Mouse (Mus musculus) erythroblast, embryonic 14.5 days (primary cell): ENCODE data around the gene Igfbp6. TPM values are rescaled to one million over a fixed set of nuclear protein-coding genes. Genes with fewer than 3 reads are reported as not detected.

Experiments used
- H3K27me3 ChIP-seq: 2 replicates; pipeline ENCODE4 v1.6.1; 2012; ENCODE audit warnings: inconsistent platforms; ENCODE audit not compliant: control insufficient read depth
- H3K36me3 ChIP-seq: 2 replicates; pipeline ENCODE4 v1.6.1; 2012; ENCODE audit warnings: mild to moderate bottlenecking, inconsistent platforms; ENCODE audit not compliant: control insufficient read depth
- H3K4me1 ChIP-seq: 2 replicates; pipeline ENCODE4 v1.6.1; 2012; ENCODE audit warnings: inconsistent platforms; ENCODE audit not compliant: control insufficient read depth
- H3K4me3 ChIP-seq: replicated peaks from 2 replicates; pipeline ENCODE3; 2012; ENCODE audit warnings: moderate library complexity, mild to moderate bottlenecking, inconsistent platforms
- H3K9me3 ChIP-seq: 2 replicates; pipeline ENCODE4 v1.6.1; 2012; ENCODE audit warnings: low read length, inconsistent platforms, mixed read lengths; ENCODE audit not compliant: control insufficient read depth
- GATA1 ChIP-seq: IDR thresholded peaks from 2 replicates; pipeline ENCODE4 v1.6.1; 2012; ENCODE audit warnings: low read length, inconsistent platforms, mixed read lengths
- TAL1 ChIP-seq: IDR thresholded peaks from 3 replicates; pipeline ENCODE4 v1.6.1; 2012; ENCODE audit warnings: low read length, inconsistent platforms, mixed read lengths
- polyA plus RNA-seq: library from polyadenylated mRNA; stranded (reverse); fragments of >175 nt; gene quantifications from 2 replicates; pipeline ENCODE4 v1.2.3, GENCODE M21; 2012

Igfbp6 gene
- polyA plus RNA-seq, 1 experiment: 0.05 TPM

DNA sequence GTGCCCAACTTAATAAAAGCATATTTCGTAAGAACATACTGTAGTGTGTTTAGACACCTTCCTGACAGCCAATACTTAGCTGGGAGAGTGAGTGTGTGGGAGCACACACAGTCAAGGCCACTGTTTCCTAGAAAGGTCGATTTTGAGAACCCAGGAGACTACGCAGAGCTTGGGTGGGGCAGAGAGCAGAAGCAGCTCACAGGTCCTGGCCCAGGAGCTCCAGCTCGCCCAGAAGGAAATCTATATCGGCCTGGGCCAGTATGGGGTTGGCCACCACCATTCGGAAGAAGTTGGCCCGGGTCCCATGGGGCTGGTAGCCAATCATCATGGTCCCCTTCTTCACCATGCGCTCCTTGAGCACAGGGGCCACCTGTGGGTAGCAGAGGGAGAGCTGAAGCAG, 33.3 kb downstream of the Igfbp6 start:
- Histone ChIP-seq H3K9me3 (no peaks in the 10 kb centered on the region), H3K27me3 (no peaks in the 10 kb centered on the region), H3K36me3 (peaks cover 7% of the 10 kb centered on the region; the same call in 1 of the 2 replicates), H3K4me3 (no peak overlapping the region), H3K4me1 (peaks cover 21% of the 10 kb centered on the region)
- no peak for TF ChIP-seq TAL1
- TF ChIP-seq GATA1: no peak

DNA sequence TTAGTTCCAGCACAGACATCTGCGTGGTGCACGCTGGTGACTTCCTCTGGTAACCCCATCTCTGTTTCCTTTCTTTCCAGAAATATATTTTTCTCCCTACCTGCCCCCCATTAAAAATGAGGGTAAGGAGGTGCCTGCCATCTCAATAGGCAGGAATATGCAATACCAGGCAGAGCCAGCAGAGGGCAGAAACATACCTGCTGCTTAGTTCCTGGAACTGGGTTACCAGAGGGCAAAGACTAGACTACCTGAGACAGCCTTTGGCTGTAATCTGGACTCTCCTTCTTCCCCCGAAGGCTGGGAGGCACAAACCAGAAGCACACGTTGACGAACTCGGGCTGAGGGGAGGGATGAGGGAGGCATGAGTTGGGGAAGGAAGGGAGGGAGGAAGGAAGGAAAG, 34.1 kb downstream of the Igfbp6 start:
- Histone ChIP-seq H3K4me3 (no peak overlapping the region), H3K9me3 (no peaks in the 10 kb centered on the region), H3K27me3 (no peaks in the 10 kb centered on the region), H3K4me1 (peaks cover 21% of the 10 kb centered on the region), H3K36me3 (peaks cover 7% of the 10 kb centered on the region; the same call in 1 of the 2 replicates)
- TF ChIP-seq GATA1: no peak
- no peak for TF ChIP-seq TAL1

DNA sequence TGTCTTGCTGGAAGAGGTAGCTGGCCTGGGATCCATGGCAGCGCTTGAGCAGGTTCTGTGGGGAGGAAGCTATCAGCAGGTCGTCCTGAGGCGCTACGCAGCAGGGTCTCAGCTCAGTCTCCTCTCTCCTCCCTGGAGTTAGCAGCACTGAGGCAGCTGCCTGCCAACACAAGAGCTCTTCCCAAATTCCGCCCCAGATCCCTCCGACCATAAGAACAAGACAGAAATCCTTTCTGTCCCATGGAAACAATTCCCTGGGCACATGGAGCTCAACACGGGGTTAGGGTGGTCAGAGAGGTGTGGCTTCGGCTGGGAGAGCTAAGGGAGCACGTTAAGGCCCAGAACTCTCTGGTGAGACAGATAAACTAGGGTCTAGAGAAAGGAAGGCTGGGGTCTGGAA, 34.9 kb downstream of the Igfbp6 start:
- TF ChIP-seq TAL1: no peak
- TF ChIP-seq GATA1: no peak
- Histone ChIP-seq H3K4me3 (no peak overlapping the region), H3K36me3 (peaks cover 10% of the 10 kb centered on the region; the same call in 1 of the 2 replicates), H3K4me1 (peaks cover 21% of the 10 kb centered on the region), H3K27me3 (no peaks in the 10 kb centered on the region), H3K9me3 (no peaks in the 10 kb centered on the region)

DNA sequence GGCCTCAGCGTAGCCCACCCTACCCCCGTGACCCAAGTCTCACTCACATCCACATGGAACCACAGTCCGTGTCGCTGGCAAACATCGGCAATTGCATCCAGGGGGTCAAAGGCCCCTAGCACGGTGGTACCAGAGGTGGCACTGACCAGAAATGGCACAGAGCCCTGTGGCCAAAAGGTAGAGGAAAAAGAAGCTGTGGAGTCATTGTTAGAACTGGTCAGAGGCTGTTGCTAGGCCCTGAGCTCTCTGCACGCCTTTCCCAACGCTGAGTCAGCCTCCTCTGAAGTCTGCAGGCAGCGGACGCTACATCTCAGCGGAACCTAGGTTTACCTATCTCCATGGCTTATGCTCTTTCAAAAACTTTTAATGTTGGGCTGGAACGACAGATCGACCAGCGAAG, 35.8 kb downstream of the Igfbp6 start:
- Histone ChIP-seq H3K4me3 (no peak overlapping the region), H3K9me3 (no peaks in the 10 kb centered on the region), H3K36me3 (peaks cover 10% of the 10 kb centered on the region; the same call in 1 of the 2 replicates), H3K27me3 (no peaks in the 10 kb centered on the region), H3K4me1 (peaks cover 21% of the 10 kb centered on the region)
- TF ChIP-seq GATA1 (no peak), TAL1 (no peak)

DNA sequence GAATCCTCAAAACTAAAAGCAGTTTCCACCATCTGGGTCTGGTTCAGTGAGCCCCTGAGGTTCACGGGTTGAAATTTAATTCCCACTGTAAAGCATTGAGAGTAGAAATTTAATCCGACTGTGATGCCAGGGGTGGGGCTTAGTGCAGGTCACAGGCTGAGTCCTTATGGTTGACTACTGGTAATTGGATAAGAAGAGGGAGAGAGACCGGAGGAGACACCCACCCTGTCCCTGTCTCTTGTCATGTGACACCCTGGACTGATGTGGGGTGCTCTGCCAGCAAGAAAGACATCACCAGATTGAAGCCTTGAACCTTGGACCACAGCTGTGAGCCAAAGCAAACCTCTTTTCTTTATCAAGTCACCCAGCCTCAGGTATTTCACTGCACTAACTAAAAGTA, 38.9 kb downstream of the Igfbp6 start:
- Histone ChIP-seq H3K27me3 (no peaks in the 10 kb centered on the region), H3K4me3 (no peak overlapping the region), H3K36me3 (peaks cover 6% of the 10 kb centered on the region; the same call in 1 of the 2 replicates), H3K9me3 (no peaks in the 10 kb centered on the region), H3K4me1 (peaks cover 6% of the 10 kb centered on the region)
- TF ChIP-seq TAL1: no peak
- TF ChIP-seq GATA1: no peak

DNA sequence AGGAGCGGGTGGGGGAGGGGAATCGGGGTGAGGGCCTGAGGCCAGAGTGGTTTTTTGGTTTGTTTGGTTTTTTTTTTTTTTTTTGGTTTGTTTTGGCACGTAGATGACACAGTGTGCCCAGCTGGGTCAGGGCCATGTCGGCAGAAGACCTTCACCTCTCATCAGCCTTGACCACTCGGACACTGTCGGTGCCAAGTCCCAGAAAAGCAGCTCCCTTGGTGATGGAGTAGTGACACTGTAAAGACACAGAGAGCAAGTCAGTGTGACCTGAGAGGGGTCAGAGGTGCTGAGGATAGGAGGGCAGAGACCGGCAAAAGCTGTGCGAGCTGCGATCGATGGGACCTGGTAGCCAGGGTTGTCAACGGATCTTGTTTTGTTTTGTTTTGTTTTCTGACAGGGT, 42.1 kb downstream of the Igfbp6 start:
- Histone ChIP-seq H3K36me3 (peaks cover 3% of the 10 kb centered on the region; the same call in 1 of the 2 replicates), H3K4me1 (peaks cover 8% of the 10 kb centered on the region), H3K4me3 (no peak overlapping the region), H3K27me3 (no peaks in the 10 kb centered on the region), H3K9me3 (no peaks in the 10 kb centered on the region)
- TF ChIP-seq TAL1 (no peak), GATA1 (no peak)

DNA sequence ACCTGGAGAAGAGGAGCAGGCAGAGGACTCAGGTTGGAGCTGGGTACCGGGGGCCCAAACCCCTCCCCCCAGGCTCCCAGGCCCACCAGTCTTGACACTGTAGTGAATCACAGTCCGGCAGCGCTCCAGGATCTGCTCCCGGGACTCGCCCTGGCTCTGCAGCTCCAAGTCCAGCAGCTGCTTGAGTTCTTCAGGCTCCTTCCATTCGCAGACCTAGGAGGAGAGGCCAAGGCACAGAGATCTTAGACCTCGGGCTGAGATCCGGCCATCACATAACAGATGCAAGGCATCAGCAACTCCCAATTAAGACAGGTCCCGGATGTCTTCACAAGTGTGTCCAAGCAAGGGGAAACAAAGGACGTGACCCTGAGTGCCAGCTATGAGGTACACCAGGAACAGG, 43.9 kb downstream of the Igfbp6 start:
- TF ChIP-seq TAL1: no peak
- TF ChIP-seq GATA1: no peak
- no peaks in the 10 kb centered on the region for H3K9me3 ChIP-seq
- H3K27me3 ChIP-seq: no peaks in the 10 kb centered on the region
- H3K4me3 ChIP-seq: no peak overlapping the region
- H3K4me1 ChIP-seq: peaks cover 8% of the 10 kb centered on the region
- H3K36me3 ChIP-seq: peaks cover 3% of the 10 kb centered on the region; the same call in 1 of the 2 replicates

DNA sequence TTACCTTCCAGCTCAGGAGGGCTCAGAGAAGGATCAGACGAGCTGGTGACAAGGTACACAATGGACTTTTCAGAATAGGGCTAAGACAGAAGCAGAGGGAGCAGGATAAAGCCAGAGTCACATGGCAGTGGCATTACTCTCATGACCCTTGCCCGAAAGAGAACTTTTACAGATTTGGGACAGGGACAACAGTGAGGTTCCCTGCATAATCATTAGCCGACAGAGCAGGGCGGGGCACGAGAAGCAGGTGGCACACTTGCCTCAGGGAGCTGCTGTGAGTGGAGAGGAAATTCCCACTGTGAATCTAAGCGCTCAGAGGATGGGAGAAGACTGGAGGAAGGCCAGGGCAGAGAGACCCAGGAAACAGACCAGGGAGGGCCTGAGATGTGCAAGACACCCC, 44.7 kb downstream of the Igfbp6 start:
- TF ChIP-seq GATA1 (no peak), TAL1 (no peak)
- Histone ChIP-seq H3K27me3 (no peaks in the 10 kb centered on the region), H3K9me3 (no peaks in the 10 kb centered on the region), H3K4me3 (no peak overlapping the region), H3K4me1 (peaks cover 8% of the 10 kb centered on the region), H3K36me3 (peaks cover 2% of the 10 kb centered on the region; the same call in 1 of the 2 replicates)

DNA sequence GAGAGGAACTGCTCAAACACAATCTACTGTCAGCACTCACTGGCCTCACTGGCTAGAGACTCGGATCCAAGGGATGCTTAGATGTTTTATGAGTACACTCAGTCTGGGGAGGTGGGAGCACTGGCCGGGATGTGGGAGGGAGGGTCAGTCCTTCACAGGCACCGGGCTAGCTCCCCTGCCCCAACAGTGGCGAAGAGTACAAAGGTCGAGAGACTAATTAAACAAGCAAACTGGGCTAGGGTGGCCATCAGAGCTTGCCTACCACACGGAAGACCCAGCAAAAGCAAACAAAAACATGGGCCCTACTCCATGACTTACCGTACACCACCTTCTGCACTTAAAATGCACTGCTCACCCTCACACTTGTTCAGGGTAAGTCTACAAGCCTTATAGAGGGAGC, 47.5 kb downstream of the Igfbp6 start:
- Histone ChIP-seq H3K27me3 (no peaks in the 10 kb centered on the region), H3K36me3 (no peaks in the 10 kb centered on the region), H3K4me3 (no peak overlapping the region), H3K9me3 (no peaks in the 10 kb centered on the region), H3K4me1 (peaks cover 9% of the 10 kb centered on the region)
- TF ChIP-seq GATA1 (no peak), TAL1 (no peak)

DNA sequence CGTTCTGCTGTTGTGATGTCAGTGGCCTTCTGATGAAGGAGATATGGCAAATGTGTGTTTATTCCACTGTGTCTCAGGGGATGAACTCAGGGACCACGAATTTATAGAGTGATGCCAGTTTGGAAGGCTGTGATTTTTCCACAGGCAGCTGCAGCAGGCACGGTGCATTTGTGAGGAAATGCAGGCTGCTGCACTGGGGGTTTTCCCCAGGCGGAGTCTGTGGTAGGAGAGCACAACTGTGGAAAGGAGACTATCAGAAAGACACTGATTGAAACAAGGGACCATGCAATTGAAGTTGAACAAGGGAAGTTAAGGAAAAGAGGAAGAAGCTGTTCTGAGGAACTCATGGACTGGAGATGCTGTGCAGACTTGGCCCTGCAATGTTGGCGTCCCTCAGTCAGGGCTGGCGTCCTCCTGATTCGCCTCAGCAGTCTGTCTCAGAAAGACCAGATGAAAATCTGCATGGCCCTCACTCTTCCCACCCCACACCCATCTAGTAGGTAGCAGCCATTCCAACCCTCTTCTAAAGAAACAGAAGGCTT, 48.2 kb downstream of the Igfbp6 start:
- Histone ChIP-seq H3K4me1 (peaks cover 9% of the 10 kb centered on the region), H3K27me3 (no peaks in the 10 kb centered on the region)
- no peak for TF ChIP-seq TAL1
- TF ChIP-seq GATA1: no peak

More for the DNA sequence above, 48.2 kb downstream of the Igfbp6 start:
- Histone ChIP-seq H3K4me3 (no peak overlapping the region), H3K9me3 (no peaks in the 10 kb centered on the region), H3K36me3 (no peaks in the 10 kb centered on the region)
